Mouse (Mus musculus) thymus, postnatal 36 days (tissue): Measurements from ENCODE around the gene Ctsw.
A peak's percentile ranks its signal among the peaks of the same experiment; 100 is the strongest.

Source experiments
- DNase-seq, 2 experiments: peaks; one replicate each; pipeline ENCODE4 v3.0.0; 2022; ENCODE audit warnings: mixed read lengths in 2 of 2

Ctsw gene

GRCm38 (mm10) chr19:5468374-5468773 lies at the start of gene Ctsw:
Gene Ctsw (minus strand): TSS chr19:5468507.
- peak; percentile 69 to 80 for DNase-seq

- DNase-seq: no peak
Observed at GRCm38 (mm10) chr19:5516906-5517505, 48.7 kb upstream of the Ctsw start.

GRCm38 (mm10) chr19:5515840-5516777 lies 47.8 kb upstream of the Ctsw start:
- no peak for DNase-seq

- DNase-seq: no peak
Observed at GRCm38 (mm10) chr19:5513005-5513349, 44.7 kb upstream of the Ctsw start.

GRCm38 (mm10) chr19:5512091-5513004 lies 44.0 kb upstream of the Ctsw start:
- DNase-seq: no peak

- DNase-seq: no peak
Observed at GRCm38 (mm10) chr19:5511074-5511632, 42.8 kb upstream of the Ctsw start.

GRCm38 (mm10) chr19:5510031-5511026 lies 42.0 kb upstream of the Ctsw start, which contains the start of gene Snx32:
Gene Snx32 (minus strand): TSS chr19:5510538.
- DNase-seq: peak; percentile 95 to 98

GRCm38 (mm10) chr19:5503687-5504086 lies 35.4 kb upstream of the Ctsw start, which contains the start of gene 1700020D05Rik:
Gene 1700020D05Rik (minus strand): TSS chr19:5503787.
- DNase-seq: no peak

- no peak for DNase-seq
Observed at GRCm38 (mm10) chr19:5500330-5500875, 32.1 kb upstream of the Ctsw start.

- DNase-seq: no peak
Observed at GRCm38 (mm10) chr19:5496052-5496370, 27.7 kb upstream of the Ctsw start.

GRCm38 (mm10) chr19:5495353-5496051 lies 27.2 kb upstream of the Ctsw start:
- DNase-seq: no peak

GRCm38 (mm10) chr19:5494314-5494713 lies 26.0 kb upstream of the Ctsw start:
- DNase-seq: no peak

- peak; percentile 3 to 38 for DNase-seq
Observed at GRCm38 (mm10) chr19:5493301-5493721, 25.0 kb upstream of the Ctsw start.

GRCm38 (mm10) chr19:5492641-5493040 lies 24.3 kb upstream of the Ctsw start:
- no peak for DNase-seq

GRCm38 (mm10) chr19:5490898-5491708 lies 22.8 kb upstream of the Ctsw start:
- peak; percentile 85 to 88 for DNase-seq

- DNase-seq: peak; percentile 95 to 98
Observed at GRCm38 (mm10) chr19:5490313-5490897, 22.1 kb upstream of the Ctsw start, which contains the start of gene Cfl1. Gene Cfl1 (plus strand): TSS chr19:5490455.

GRCm38 (mm10) chr19:5489721-5490120 lies 21.4 kb upstream of the Ctsw start:
- peak in 1 of 2 experiments; percentile 8 for DNase-seq

- peak; percentile 98 to 99 for DNase-seq
Observed at GRCm38 (mm10) chr19:5488878-5489571, 20.7 kb upstream of the Ctsw start.
